Mouse (Mus musculus) fibroblast of lung, adult 2 months (primary cell): ENCODE measurements around the gene St6galnac6.
A peak's percentile ranks its signal among the peaks of the same experiment; 100 is the strongest.

ENCODE experiments used
- DNase-seq: peaks from one replicate; pipeline ENCODE4 v3.0.0-alpha.2; 2011; ENCODE audit warnings: low read depth

St6galnac6 gene

GRCm38 (mm10) chr2:32640550-32641051 is 41.1 kb downstream of the St6galnac6 start:
- DNase-seq, result no peak

GRCm38 (mm10) chr2:32641810-32642209 is 42.3 kb downstream of the St6galnac6 start:
- DNase-seq, result no peak

GRCm38 (mm10) chr2:32642813-32643212 is 43.3 kb downstream of the St6galnac6 start:
- no peak for DNase-seq

- no peak for DNase-seq
Observed at GRCm38 (mm10) chr2:32644083-32644482, 44.6 kb downstream of the St6galnac6 start.

- no peak for DNase-seq
Observed at GRCm38 (mm10) chr2:32644799-32645475, 45.4 kb downstream of the St6galnac6 start.

- no peak for DNase-seq
Observed at GRCm38 (mm10) chr2:32645647-32646046, 46.1 kb downstream of the St6galnac6 start.

- DNase-seq, result no peak
Observed at GRCm38 (mm10) chr2:32646379-32647056, 47.0 kb downstream of the St6galnac6 start, which contains the start of gene Eng. TSS of gene Eng (plus strand) at chr2:32646595.

GRCm38 (mm10) chr2:32647366-32647765 is 47.9 kb downstream of the St6galnac6 start:
- no peak for DNase-seq

GRCm38 (mm10) chr2:32653764-32654163 is 54.3 kb downstream of the St6galnac6 start:
- no peak for DNase-seq

GRCm38 (mm10) chr2:32654743-32655393 is 55.4 kb downstream of the St6galnac6 start:
- no peak for DNase-seq

- peak; percentile 20 for DNase-seq
Observed at GRCm38 (mm10) chr2:32655394-32655744, 55.9 kb downstream of the St6galnac6 start.

- no peak for DNase-seq
Observed at GRCm38 (mm10) chr2:32655826-32656225, 56.3 kb downstream of the St6galnac6 start.

GRCm38 (mm10) chr2:32658873-32659272 is 59.4 kb downstream of the St6galnac6 start:
- DNase-seq, result no peak

- DNase-seq, result peak; percentile 43
Observed at GRCm38 (mm10) chr2:32661509-32662107, 62.1 kb downstream of the St6galnac6 start.

- DNase-seq, result no peak
Observed at GRCm38 (mm10) chr2:32662291-32662690, 62.8 kb downstream of the St6galnac6 start.

- no peak for DNase-seq
Observed at GRCm38 (mm10) chr2:32665345-32665744, 65.8 kb downstream of the St6galnac6 start.

GRCm38 (mm10) chr2:32665853-32666252 is 66.3 kb downstream of the St6galnac6 start:
- DNase-seq, result no peak

- DNase-seq, result no peak
Observed at GRCm38 (mm10) chr2:32667775-32668174, 68.3 kb downstream of the St6galnac6 start.

- DNase-seq, result no peak
Observed at GRCm38 (mm10) chr2:32668176-32668575, 68.7 kb downstream of the St6galnac6 start.

- DNase-seq, result no peak
Observed at GRCm38 (mm10) chr2:32669876-32670275, 70.4 kb downstream of the St6galnac6 start.
